Mouse (Mus musculus) CD4-positive helper T cell, adult 2 months (primary cell): ENCODE measurements at regions not wholly inside any gene's neighbourhood (a gene's known extent, or its start where the extent isn't known, plus 50 kb on each side); places are given as distances from the start of the nearest gene placed in this dataset.

Experiments used
- DNase-seq: peaks from one replicate; pipeline ENCODE4 v3.0.0-alpha.2; 2012; ENCODE audit warnings: low read depth, missing footprints, low spot score

DNA sequence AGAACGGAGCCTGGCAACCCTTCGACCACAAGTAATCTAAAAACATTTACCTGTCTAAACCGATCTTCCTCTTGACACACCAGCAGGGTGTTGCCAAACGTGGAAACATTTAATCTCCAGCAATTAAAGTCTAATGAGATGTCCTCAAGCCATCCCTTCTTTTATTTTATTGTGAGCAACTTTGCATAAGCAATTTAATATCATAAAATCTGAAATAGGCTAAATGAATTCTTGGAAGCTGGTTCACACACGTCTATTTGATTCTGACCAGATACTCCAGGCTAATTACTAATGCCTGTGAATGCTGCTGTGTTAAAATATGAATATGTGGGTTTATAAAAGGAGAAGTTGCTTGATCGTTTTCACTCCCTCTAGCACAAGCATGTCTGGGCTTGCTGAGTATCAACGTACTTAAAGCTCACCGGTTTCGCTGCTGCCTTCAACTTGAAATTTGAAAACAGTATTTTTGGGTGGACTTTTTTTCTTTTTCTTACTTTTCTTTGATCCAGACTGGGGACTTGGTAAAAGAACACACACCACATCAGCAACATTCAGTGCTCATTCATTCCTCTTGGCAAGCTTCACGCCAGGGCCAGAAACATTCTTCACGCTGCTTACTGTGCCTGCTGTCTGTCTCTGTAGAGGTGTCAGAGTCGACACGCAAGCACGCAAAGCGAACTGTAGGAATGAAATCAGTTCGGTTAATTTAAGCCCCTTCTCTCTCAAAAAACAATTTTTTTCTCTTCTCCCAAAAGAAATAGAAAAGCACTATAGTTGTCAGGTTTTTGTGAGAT, 194.4 kb downstream of the Npr3 start:
- DNase-seq = no peak

GRCm38 (mm10) chr15:11701246-11701645, 205.8 kb downstream of the Npr3 start:
- DNase-seq = no peak

- DNase-seq = no peak
These were observed 207.2 kb downstream of the Npr3 start for GRCm38 (mm10) chr15:11699929-11700328.

DNA sequence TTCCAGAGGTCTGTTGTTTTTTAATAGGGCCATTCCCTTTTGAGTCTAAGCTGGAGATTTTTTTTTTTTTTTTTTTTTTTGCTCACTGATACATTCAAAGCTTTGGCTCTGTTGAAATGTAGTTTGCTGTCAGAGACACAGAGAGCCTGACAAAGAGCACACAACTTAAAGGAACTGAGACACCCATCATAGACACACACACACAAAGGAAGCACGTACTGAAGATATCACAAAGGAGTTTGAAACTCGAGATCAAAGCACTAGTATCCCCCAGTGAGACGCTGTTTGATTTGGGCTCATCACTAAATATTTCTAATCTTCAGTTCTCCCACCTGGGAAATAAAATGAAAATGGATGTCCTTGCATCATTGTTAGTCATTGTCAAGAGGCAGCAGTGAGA, 210.0 kb downstream of the Npr3 start:
- no peak for DNase-seq

DNA sequence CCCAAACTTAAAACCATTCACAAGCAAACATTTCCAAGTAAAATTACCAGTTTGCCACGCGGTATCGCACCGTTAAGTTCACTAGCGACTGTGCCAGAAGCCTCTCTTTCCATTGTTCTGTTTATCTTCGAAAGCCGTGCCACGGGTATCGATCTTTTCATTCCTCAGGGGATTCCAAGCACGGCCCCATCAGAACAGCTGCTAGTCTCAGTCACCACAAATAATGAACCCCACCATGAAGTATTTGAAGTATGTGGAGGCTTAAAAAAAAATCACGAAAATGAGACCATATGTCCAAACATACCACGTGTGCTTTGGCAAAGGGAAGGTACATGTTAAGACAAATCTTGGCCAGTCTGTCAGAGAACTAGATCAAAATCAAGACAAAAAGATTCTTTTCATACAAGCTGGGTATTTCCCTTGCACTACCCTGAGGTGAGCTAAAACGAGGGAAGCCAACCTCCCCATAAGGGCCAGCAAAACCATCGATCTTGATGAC, 213.3 kb downstream of the Npr3 start:
- DNase-seq = no peak

DNA sequence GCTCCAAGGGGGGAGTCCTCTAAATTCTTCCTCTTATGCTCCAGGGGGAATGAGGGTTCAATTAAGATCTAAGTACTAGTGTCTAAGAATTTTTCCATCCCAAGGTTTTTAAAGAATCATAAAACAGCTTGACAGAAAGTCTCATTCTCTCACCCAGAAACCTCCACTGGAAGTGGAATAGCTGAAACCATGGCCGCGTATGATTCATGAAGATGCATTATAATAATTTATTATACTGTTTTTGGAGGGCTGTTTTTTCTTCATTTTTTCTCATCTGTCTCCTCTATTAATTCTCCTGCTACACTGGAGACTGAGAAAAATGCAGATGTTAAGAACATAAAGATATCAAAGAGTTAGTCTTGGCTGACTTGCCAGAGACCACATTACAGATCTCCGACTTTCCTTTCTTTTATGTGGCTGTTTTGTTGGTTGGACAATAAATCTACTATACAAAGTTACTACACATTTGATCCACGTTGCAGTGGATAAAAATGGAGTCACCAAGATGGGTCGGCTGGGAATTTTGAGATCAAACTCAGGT, 242.2 kb downstream of the Npr3 start:
- no peak for DNase-seq

DNA sequence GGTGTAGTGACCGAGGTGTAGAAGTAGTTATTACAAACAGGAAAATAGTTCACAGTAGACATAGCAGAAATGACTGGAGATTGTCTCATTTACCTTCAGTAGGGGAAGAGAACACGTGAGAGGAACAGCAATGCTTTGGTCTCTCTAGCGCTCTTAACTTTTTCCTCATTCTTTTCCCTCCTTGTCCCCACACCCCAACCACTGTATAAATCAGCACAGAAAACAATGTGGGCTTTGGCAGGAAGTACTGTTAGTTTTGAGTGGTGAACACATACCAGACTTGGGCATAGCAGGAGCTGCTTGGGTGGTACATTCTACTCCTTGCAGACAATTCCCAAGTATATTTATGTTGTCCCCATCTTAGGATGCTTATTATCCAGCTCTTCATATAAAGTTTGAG, 251.9 kb downstream of the Npr3 start:
- no peak for DNase-seq

GRCm38 (mm10) chr15:11646241-11646640, 246.8 kb upstream of the Tars start:
- no peak for DNase-seq

DNA sequence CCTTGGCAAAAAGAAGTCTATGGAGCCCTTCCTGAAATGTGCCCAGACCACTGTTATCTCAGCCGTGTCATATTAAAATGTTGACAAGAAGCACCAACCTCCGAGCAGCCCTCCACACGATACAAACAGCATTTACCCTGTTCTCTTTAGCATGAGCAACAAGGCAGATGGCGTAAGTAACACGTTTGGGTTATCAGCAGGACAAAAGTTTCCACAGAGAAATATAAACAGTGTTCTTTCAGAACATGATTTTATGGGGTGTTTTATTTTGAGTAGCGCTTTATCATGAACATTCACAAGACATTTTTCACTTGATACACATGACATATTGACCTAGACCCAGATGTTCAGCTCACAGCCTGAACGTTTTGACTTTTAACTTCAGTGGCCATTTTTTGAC, 245.3 kb upstream of the Tars start:
- DNase-seq = no peak

- DNase-seq = no peak
These were observed 231.2 kb upstream of the Tars start for GRCm38 (mm10) chr15:11630654-11631053.

- DNase-seq = no peak
These were observed 227.0 kb upstream of the Tars start for GRCm38 (mm10) chr15:11626433-11626832.

GRCm38 (mm10) chr15:11612416-11612815, 213.0 kb upstream of the Tars start:
- DNase-seq = no peak

GRCm38 (mm10) chr15:11610043-11610670, 210.7 kb upstream of the Tars start:
- DNase-seq = no peak

- DNase-seq = no peak
These were observed 208.0 kb upstream of the Tars start for GRCm38 (mm10) chr15:11607489-11607888.

GRCm38 (mm10) chr15:11605677-11606076, 206.2 kb upstream of the Tars start:
- DNase-seq = no peak

- DNase-seq = no peak
These were observed 197.6 kb upstream of the Tars start for GRCm38 (mm10) chr15:11597021-11597420.

- DNase-seq = no peak
These were observed 191.2 kb upstream of the Tars start for GRCm38 (mm10) chr15:11590542-11591116.

DNA sequence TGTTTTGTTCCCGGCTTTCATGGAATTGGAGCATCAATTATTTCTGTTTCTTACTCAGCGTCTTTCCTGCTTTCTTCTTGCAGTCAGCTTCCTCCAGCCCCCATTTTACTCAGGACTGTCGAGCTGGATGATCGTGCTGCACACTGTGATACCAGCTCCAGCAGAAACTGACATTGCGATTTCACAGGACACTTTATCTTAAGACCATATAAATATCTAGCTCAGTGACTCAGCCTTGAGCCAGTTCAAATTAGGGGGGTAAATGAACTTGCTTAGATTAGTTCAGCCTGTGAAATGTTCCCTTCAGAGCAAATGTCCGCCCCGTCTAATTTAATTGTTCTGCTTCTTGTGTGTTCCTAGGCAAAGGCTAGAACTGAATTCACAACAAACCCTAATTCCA, 190.3 kb upstream of the Tars start:
- no peak for DNase-seq

- no peak for DNase-seq
These were observed 186.9 kb upstream of the Tars start for GRCm38 (mm10) chr15:11586384-11586783.

DNA sequence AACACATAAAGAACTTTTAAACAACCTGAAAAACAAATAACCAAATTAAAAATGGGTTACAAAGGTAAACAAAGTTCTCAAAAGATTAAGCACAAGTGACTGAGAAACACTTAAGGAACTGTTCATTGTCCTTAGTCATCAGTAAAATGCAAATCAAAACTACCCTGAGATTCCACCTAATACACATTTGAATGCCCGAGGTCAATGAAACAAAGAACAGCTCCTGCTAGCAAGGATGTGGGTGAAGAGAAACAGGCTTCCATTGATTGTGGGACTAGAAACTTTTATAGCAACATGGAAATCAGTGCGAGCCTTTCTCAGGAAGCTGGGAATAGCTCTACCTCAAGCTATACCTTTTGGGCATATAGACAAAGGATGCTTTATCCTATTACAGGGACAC, 184.7 kb upstream of the Tars start:
- DNase-seq = no peak

DNA sequence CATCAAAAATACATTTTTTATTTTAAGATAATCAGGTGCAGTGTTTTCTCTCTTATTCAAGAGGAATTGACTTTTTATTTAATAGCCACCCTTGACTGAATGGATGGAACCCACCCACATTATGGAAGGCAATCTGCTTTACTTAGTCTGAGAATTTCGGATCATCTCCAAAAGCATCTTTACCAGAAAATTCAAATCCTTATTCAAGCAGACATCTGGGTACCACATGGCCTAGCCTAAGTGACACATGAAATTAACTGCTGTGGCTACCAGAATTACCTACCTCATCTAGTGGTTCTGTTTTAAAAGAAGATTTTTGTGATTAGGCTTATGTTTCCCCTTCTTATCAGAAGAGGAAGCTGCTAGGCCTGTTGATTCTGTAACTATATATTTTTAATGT, 178.9 kb upstream of the Tars start:
- no peak for DNase-seq

- no peak for DNase-seq
These were observed 174.9 kb upstream of the Tars start for GRCm38 (mm10) chr15:11574359-11574758.

DNA sequence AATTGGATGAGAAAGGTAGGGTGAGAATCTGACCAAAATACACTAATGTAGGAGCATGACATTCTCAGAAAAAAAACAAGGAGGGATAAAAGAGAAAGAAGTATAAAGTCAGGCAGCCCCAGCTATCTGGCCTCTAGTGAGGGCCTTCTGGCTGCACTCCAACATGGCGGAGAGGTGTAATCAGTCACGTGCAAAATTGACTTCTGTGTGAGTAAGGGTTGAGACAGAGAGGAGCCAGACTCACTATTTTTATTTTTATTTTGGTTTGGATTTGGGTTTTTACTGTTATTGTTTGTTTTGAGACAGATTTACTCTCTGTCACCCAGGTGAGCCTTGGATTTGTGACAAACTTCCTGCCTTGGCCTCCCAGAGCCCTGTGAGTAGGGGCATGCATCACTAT, 174.0 kb upstream of the Tars start:
- no peak for DNase-seq
